Mouse (Mus musculus) urinary bladder, adult 18-20 months (tissue): ENCODE data around the gene Rtn4rl1.

Source experiments
- DNase-seq, 2 experiments: peaks; one replicate each; pipeline ENCODE4 v3.0.0; 2022; ENCODE audit warnings: low spot score in 2 of 2, mixed read lengths in 2 of 2

Gene Rtn4rl1

GRCm38 (mm10) chr11:75184986-75185385, 8.6 kb upstream of the Rtn4rl1 start:
- no peak for DNase-seq

GRCm38 (mm10) chr11:75189713-75190370, 3.7 kb upstream of the Rtn4rl1 start:
- DNase-seq: no peak

GRCm38 (mm10) chr11:75190371-75190724, 3.2 kb upstream of the Rtn4rl1 start:
- peak in 1 of 2 experiments; percentile 82 for DNase-seq

- no peak for DNase-seq
Measured at GRCm38 (mm10) chr11:75190905-75191441, 2.6 kb upstream of the Rtn4rl1 start, which contains the start of gene Dph1. Gene Dph1, minus strand, starts transcription at chr11:75191241.

- no peak for DNase-seq
Measured at GRCm38 (mm10) chr11:75191841-75192240, 1.7 kb upstream of the Rtn4rl1 start.

- DNase-seq: peak; percentile 82 to 87
Measured at GRCm38 (mm10) chr11:75192336-75193214, 1.0 kb upstream of the Rtn4rl1 start.

- DNase-seq: no peak
Measured at GRCm38 (mm10) chr11:75194121-75194849, 702 bp downstream of the Rtn4rl1 start.

GRCm38 (mm10) chr11:75194850-75195461, 1.4 kb downstream of the Rtn4rl1 start:
- no peak for DNase-seq

- DNase-seq: no peak
Measured at GRCm38 (mm10) chr11:75196131-75196530, 2.5 kb downstream of the Rtn4rl1 start.

- no peak for DNase-seq
Measured at GRCm38 (mm10) chr11:75197956-75198355, 4.4 kb downstream of the Rtn4rl1 start.

GRCm38 (mm10) chr11:75198792-75199191, 5.2 kb downstream of the Rtn4rl1 start:
- DNase-seq: no peak

GRCm38 (mm10) chr11:75199951-75200350, 6.4 kb downstream of the Rtn4rl1 start:
- no peak for DNase-seq

- no peak for DNase-seq
Measured at GRCm38 (mm10) chr11:75200935-75201334, 7.4 kb downstream of the Rtn4rl1 start.

GRCm38 (mm10) chr11:75201721-75202120, 8.1 kb downstream of the Rtn4rl1 start:
- DNase-seq: no peak

GRCm38 (mm10) chr11:75203926-75204325, 10.3 kb downstream of the Rtn4rl1 start:
- no peak for DNase-seq

- DNase-seq: no peak
Measured at GRCm38 (mm10) chr11:75204472-75204871, 10.9 kb downstream of the Rtn4rl1 start.

- DNase-seq: no peak
Measured at GRCm38 (mm10) chr11:75206347-75206746, 12.8 kb downstream of the Rtn4rl1 start.

GRCm38 (mm10) chr11:75209363-75209762, 15.8 kb downstream of the Rtn4rl1 start:
- no peak for DNase-seq

- no peak for DNase-seq
Measured at GRCm38 (mm10) chr11:75210093-75210492, 16.5 kb downstream of the Rtn4rl1 start.

GRCm38 (mm10) chr11:75210755-75211154, 17.2 kb downstream of the Rtn4rl1 start:
- no peak for DNase-seq

GRCm38 (mm10) chr11:75212031-75212667, 18.6 kb downstream of the Rtn4rl1 start:
- DNase-seq: no peak
